Mouse (Mus musculus): ENCODE data around the gene Adgrd1. TPM values are rescaled to one million over a fixed set of nuclear protein-coding genes. Genes with fewer than 3 reads are reported as not detected.

Gene Adgrd1
- polyA plus RNA-seq, 1 experiment from 2014 or later = 0.21 TPM

- Histone ChIP-seq H3K9me3 (replicated peaks; ENCODE audit: control insufficient read depth, low read length, poor library complexity, severe bottlenecking) (no peaks in the 10 kb centered on the region), H3K27me3 (ENCODE audit: control insufficient read depth, insufficient read depth, low read depth, low read length) (no peaks in the 10 kb centered on the region), H3K27ac (ENCODE audit: low read length) (peak overlapping the region; percentile 19; the same call in 1 of the 2 replicates), H3K9ac (ENCODE audit: low read depth, low read length) (no peak overlapping the region), H3K4me2 (ENCODE audit: low read length) (no peak overlapping the region), H3K4me1 (ENCODE audit: control insufficient read depth, insufficient read depth, low read length) (no peaks in the 10 kb centered on the region), H3K36me3 (ENCODE audit: control insufficient read depth, insufficient read depth, low read length) (no peaks in the 10 kb centered on the region), H3K4me3 (ENCODE audit: low read depth, low read length) (no peak overlapping the region)
- 56% methylated on average over 15 of the region's 15 CpGs for WGBS
- ATAC-seq = no peak
Observed at GRCm38 (mm10) chr5:129138576-129138975, 42.0 kb downstream of the Adgrd1 start.

GRCm38 (mm10) chr5:129142801-129143200, 46.3 kb downstream of the Adgrd1 start:
- no peak overlapping the region for H3K9ac ChIP-seq (ENCODE audit: low read depth, low read length)
- WGBS = 73% methylated on average over 5 of the region's 5 CpGs
- ATAC-seq = no peak

GRCm38 (mm10) chr5:129145307-129145935, 48.9 kb downstream of the Adgrd1 start:
- Histone ChIP-seq H3K27me3 (ENCODE audit: control insufficient read depth, insufficient read depth, low read depth, low read length) (no peaks in the 10 kb centered on the region), H3K27ac (ENCODE audit: low read length) (no peak overlapping the region), H3K4me1 (ENCODE audit: control insufficient read depth, insufficient read depth, low read length) (no peaks in the 10 kb centered on the region), H3K36me3 (ENCODE audit: control insufficient read depth, insufficient read depth, low read length) (no peaks in the 10 kb centered on the region), H3K9me3 (replicated peaks; ENCODE audit: control insufficient read depth, low read length, poor library complexity, severe bottlenecking) (no peaks in the 10 kb centered on the region), H3K4me2 (ENCODE audit: low read length) (no peak overlapping the region), H3K4me3 (ENCODE audit: low read depth, low read length) (no peak overlapping the region), H3K9ac (ENCODE audit: low read depth, low read length) (no peak overlapping the region)
- no peak for ATAC-seq
- WGBS = 88% methylated on average over 8 of the region's 8 CpGs

More at GRCm38 (mm10) chr5:129142801-129143200, 46.3 kb downstream of the Adgrd1 start:
- Histone ChIP-seq H3K27ac (ENCODE audit: low read length) (no peak overlapping the region), H3K4me2 (ENCODE audit: low read length) (no peak overlapping the region), H3K36me3 (ENCODE audit: control insufficient read depth, insufficient read depth, low read length) (no peaks in the 10 kb centered on the region), H3K27me3 (ENCODE audit: control insufficient read depth, insufficient read depth, low read depth, low read length) (no peaks in the 10 kb centered on the region), H3K9me3 (replicated peaks; ENCODE audit: control insufficient read depth, low read length, poor library complexity, severe bottlenecking) (no peaks in the 10 kb centered on the region), H3K4me3 (ENCODE audit: low read depth, low read length) (no peak overlapping the region), H3K4me1 (ENCODE audit: control insufficient read depth, insufficient read depth, low read length) (no peaks in the 10 kb centered on the region)

GRCm38 (mm10) chr5:129146892-129147509, 50.5 kb downstream of the Adgrd1 start:
- Histone ChIP-seq H3K27ac (ENCODE audit: low read length) (no peak overlapping the region), H3K4me3 (ENCODE audit: low read depth, low read length) (no peak overlapping the region), H3K9me3 (replicated peaks; ENCODE audit: control insufficient read depth, low read length, poor library complexity, severe bottlenecking) (no peaks in the 10 kb centered on the region), H3K4me1 (ENCODE audit: control insufficient read depth, insufficient read depth, low read length) (peaks cover 4% of the 10 kb centered on the region; the same call in 1 of the 2 replicates), H3K36me3 (ENCODE audit: control insufficient read depth, insufficient read depth, low read length) (no peaks in the 10 kb centered on the region), H3K4me2 (ENCODE audit: low read length) (no peak overlapping the region), H3K9ac (ENCODE audit: low read depth, low read length) (no peak overlapping the region), H3K27me3 (ENCODE audit: control insufficient read depth, insufficient read depth, low read depth, low read length) (no peaks in the 10 kb centered on the region)
- ATAC-seq = no peak
- whole genome bisulfite sequencing = 75% methylated on average over 12 of the region's 12 CpGs

GRCm38 (mm10) chr5:129148485-129148884, 51.9 kb downstream of the Adgrd1 start:
- Histone ChIP-seq H3K27ac (ENCODE audit: low read length) (no peak overlapping the region), H3K9me3 (replicated peaks; ENCODE audit: control insufficient read depth, low read length, poor library complexity, severe bottlenecking) (no peaks in the 10 kb centered on the region), H3K27me3 (ENCODE audit: control insufficient read depth, insufficient read depth, low read depth, low read length) (no peaks in the 10 kb centered on the region), H3K36me3 (ENCODE audit: control insufficient read depth, insufficient read depth, low read length) (no peaks in the 10 kb centered on the region), H3K4me1 (ENCODE audit: control insufficient read depth, insufficient read depth, low read length) (peaks cover 4% of the 10 kb centered on the region; the same call in 1 of the 2 replicates), H3K4me2 (ENCODE audit: low read length) (no peak overlapping the region), H3K4me3 (ENCODE audit: low read depth, low read length) (no peak overlapping the region), H3K9ac (ENCODE audit: low read depth, low read length) (no peak overlapping the region)
- 58% methylated on average over 9 of the region's 9 CpGs for WGBS
- ATAC-seq = no peak

- WGBS = 64% methylated on average over 14 of the region's 14 CpGs
- no peak for ATAC-seq
- H3K9ac ChIP-seq (ENCODE audit: low read depth, low read length) = no peak overlapping the region
Observed at GRCm38 (mm10) chr5:129155023-129155901, 58.7 kb downstream of the Adgrd1 start.

GRCm38 (mm10) chr5:129155902-129156311, 59.4 kb downstream of the Adgrd1 start:
- no peaks in the 10 kb centered on the region for H3K9me3 ChIP-seq (replicated peaks; ENCODE audit: control insufficient read depth, low read length, poor library complexity, severe bottlenecking)
- H3K27me3 ChIP-seq (ENCODE audit: control insufficient read depth, insufficient read depth, low read depth, low read length) = no peaks in the 10 kb centered on the region
- no peaks in the 10 kb centered on the region for H3K36me3 ChIP-seq (ENCODE audit: control insufficient read depth, insufficient read depth, low read length)
- 5% methylated on average over 9 of the region's 9 CpGs for WGBS
- H3K4me3 ChIP-seq (ENCODE audit: low read depth, low read length) = no peak overlapping the region
- peak overlapping the region; percentile 7; the same call in 1 of the 2 replicates for H3K4me2 ChIP-seq (ENCODE audit: low read length)
- peaks cover 10% of the 10 kb centered on the region for H3K4me1 ChIP-seq (ENCODE audit: control insufficient read depth, insufficient read depth, low read length)
- 0 out of 2 replicates have a peak overlapping the region, but pooled peaks have one; percentile 7 for H3K9ac ChIP-seq (ENCODE audit: low read depth, low read length)
- ATAC-seq = peak; percentile 48; the same call in 1 of the 2 replicates
- H3K27ac ChIP-seq (ENCODE audit: low read length) = peak overlapping the region; percentile 75

More at GRCm38 (mm10) chr5:129155023-129155901, 58.7 kb downstream of the Adgrd1 start:
- Histone ChIP-seq H3K27me3 (ENCODE audit: control insufficient read depth, insufficient read depth, low read depth, low read length) (no peaks in the 10 kb centered on the region), H3K36me3 (ENCODE audit: control insufficient read depth, insufficient read depth, low read length) (no peaks in the 10 kb centered on the region), H3K9me3 (replicated peaks; ENCODE audit: control insufficient read depth, low read length, poor library complexity, severe bottlenecking) (no peaks in the 10 kb centered on the region), H3K4me2 (ENCODE audit: low read length) (no peak overlapping the region), H3K4me3 (ENCODE audit: low read depth, low read length) (no peak overlapping the region), H3K27ac (ENCODE audit: low read length) (peak overlapping the region; percentile 75), H3K4me1 (ENCODE audit: control insufficient read depth, insufficient read depth, low read length) (peaks cover 10% of the 10 kb centered on the region)

GRCm38 (mm10) chr5:129161372-129162051, 65.0 kb downstream of the Adgrd1 start:
- H3K9ac ChIP-seq (ENCODE audit: low read depth, low read length) = no peak overlapping the region
- no peak overlapping the region for H3K27ac ChIP-seq (ENCODE audit: low read length)
- no peak overlapping the region for H3K4me2 ChIP-seq (ENCODE audit: low read length)
- ATAC-seq = no peak
- H3K4me1 ChIP-seq (ENCODE audit: control insufficient read depth, insufficient read depth, low read length) = no peaks in the 10 kb centered on the region
- H3K36me3 ChIP-seq (ENCODE audit: control insufficient read depth, insufficient read depth, low read length) = no peaks in the 10 kb centered on the region
- WGBS = 85% methylated on average over 11 of the region's 11 CpGs
- no peaks in the 10 kb centered on the region for H3K9me3 ChIP-seq (replicated peaks; ENCODE audit: control insufficient read depth, low read length, poor library complexity, severe bottlenecking)
- H3K27me3 ChIP-seq (ENCODE audit: control insufficient read depth, insufficient read depth, low read depth, low read length) = no peaks in the 10 kb centered on the region
- H3K4me3 ChIP-seq (ENCODE audit: low read depth, low read length) = no peak overlapping the region
